Mouse (Mus musculus) ES-E14 (cell line): ENCODE data around the gene Scfd2. TPM values are rescaled to one million over a fixed set of nuclear protein-coding genes. Genes with fewer than 3 reads are reported as not detected.

Experiments used
- DNase-seq: peaks from one replicate; pipeline ENCODE4 v3.0.0-alpha.2; 2013; ENCODE audit warnings: low read depth, low spot score
- H3K27ac ChIP-seq: 2 replicates; pipeline ENCODE4 v1.5.1; 2012; ENCODE audit warnings: low read depth, mild to moderate bottlenecking, low read length, moderate library complexity, mixed read lengths; ENCODE audit not compliant: poor library complexity, insufficient read depth, severe bottlenecking
- H3K36me3 ChIP-seq: 2 replicates; pipeline ENCODE4 v1.6.1; 2012; ENCODE audit warnings: mild to moderate bottlenecking, low read length, moderate library complexity, mixed read lengths; ENCODE audit not compliant: control insufficient read depth, poor library complexity, insufficient read depth, severe bottlenecking
- H3K4me1 ChIP-seq, 2 experiments: fragments of 150-350 bp in 1 of 2; sonication (generic) in 1 of 2; 2 replicates each; pipeline ENCODE4 v1.6.1; 2012; ENCODE audit warnings: low read length in 2 of 2, mild to moderate bottlenecking in 1 of 2, mixed read lengths in 1 of 2; ENCODE audit not compliant: control insufficient read depth in 2 of 2, insufficient read depth in 2 of 2, poor library complexity in 1 of 2
- H3K4me3 ChIP-seq, 2 experiments: fragments of 150-350 bp in 1 of 2; sonication (generic) in 1 of 2; 2 replicates each; pipeline ENCODE4 v1.5.1; 2012; ENCODE audit warnings: low read length in 2 of 2, low read depth in 1 of 2, mild to moderate bottlenecking in 1 of 2, mixed read lengths in 1 of 2; ENCODE audit not compliant: insufficient read depth in 1 of 2, poor library complexity in 1 of 2, severe bottlenecking in 1 of 2
- H3K9ac ChIP-seq: 2 replicates; pipeline ENCODE4 v1.6.1; 2012; ENCODE audit warnings: low read depth, mild to moderate bottlenecking, low read length, mixed read lengths; ENCODE audit not compliant: poor library complexity, insufficient read depth, severe bottlenecking
- H3K9me3 ChIP-seq: fragments of 150-350 bp; sonication (generic); 2 replicates; pipeline ENCODE4 v1.6.1; 2012; ENCODE audit warnings: low read depth, mild to moderate bottlenecking, low read length; ENCODE audit not compliant: control insufficient read depth, insufficient read depth
- CHD2 ChIP-seq: IDR thresholded peaks from 2 replicates; pipeline ENCODE4 v1.6.1; 2014; ENCODE audit warnings: mild to moderate bottlenecking, low read depth, low read length, inconsistent platforms
- HCFC1 ChIP-seq: IDR thresholded peaks from 2 replicates; pipeline ENCODE4 v1.6.1; 2012; ENCODE audit warnings: low read length, inconsistent platforms, borderline replicate concordance; ENCODE audit not compliant: insufficient read depth
- MAFK ChIP-seq: IDR thresholded peaks from 2 replicates; pipeline ENCODE4 v1.6.1; 2014; ENCODE audit warnings: mild to moderate bottlenecking, low read depth, low read length, inconsistent platforms; ENCODE audit not compliant: insufficient read depth
- ZC3H11A ChIP-seq: IDR thresholded peaks from 2 replicates; pipeline ENCODE4 v1.6.1; 2012; ENCODE audit warnings: low read depth, mild to moderate bottlenecking, inconsistent platforms, low read length, borderline replicate concordance
- ZNF384 ChIP-seq: IDR thresholded peaks from 2 replicates; pipeline ENCODE4 v1.6.1; 2012; ENCODE audit warnings: low read depth, low read length, inconsistent platforms
- in situ Hi-C, 2 experiments: fragments of 600-800 bp; cut with MboI; formaldehyde crosslinking; loops; one replicate each; pipeline ENCODE4 v1.15.1; 2025; ENCODE audit warnings: low sequenced_read_pairs in 2 of 2, inconsistent platforms in 1 of 2; ENCODE audit not compliant: unreplicated experiment in 2 of 2
- total RNA-seq: library from RNA; depleted of rRNA; stranded (reverse); fragments of 300-350 nt; gene quantifications from 2 replicates; pipeline ENCODE4 v1.2.3, GENCODE M21; 2012

Scfd2 gene
- total RNA-seq, 1 experiment, result 25.8 TPM

GRCm38 (mm10) chr5:74455510-74456269 lies 75.9 kb downstream of the Scfd2 start:
- in situ Hi-C loops, result no loop called here
- H3K27ac ChIP-seq, result no peak overlapping the region
- no peak overlapping the region for H3K9ac ChIP-seq
- H3K4me1 ChIP-seq, result no peaks in the 10 kb centered on the region
- TF ChIP-seq HCFC1, result no peak
- TF ChIP-seq ZC3H11A, result no peak
- TF ChIP-seq ZNF384, result no peak
- TF ChIP-seq CHD2, result no peak
- no peak for TF ChIP-seq MAFK
- no peaks in the 10 kb centered on the region for H3K9me3 ChIP-seq
- H3K4me3 ChIP-seq, result no peak overlapping the region
- no peaks in the 10 kb centered on the region for H3K36me3 ChIP-seq
- DNase-seq, result peak; percentile 28

- TF ChIP-seq HCFC1, result no peak
- TF ChIP-seq ZC3H11A, result no peak
- no peak for TF ChIP-seq CHD2
- no peak for TF ChIP-seq MAFK
- TF ChIP-seq ZNF384, result no peak
- no peaks in the 10 kb centered on the region for H3K4me1 ChIP-seq
- no peak for DNase-seq
- H3K36me3 ChIP-seq, result no peaks in the 10 kb centered on the region
- in situ Hi-C loops, result no loop called here
- no peak overlapping the region for H3K27ac ChIP-seq
- H3K9me3 ChIP-seq, result no peaks in the 10 kb centered on the region
- H3K4me3 ChIP-seq, result no peak overlapping the region
- H3K9ac ChIP-seq, result no peak overlapping the region
Measured at GRCm38 (mm10) chr5:74455094-74455493, 76.5 kb downstream of the Scfd2 start.

GRCm38 (mm10) chr5:74450977-74451376 lies 80.6 kb downstream of the Scfd2 start:
- in situ Hi-C loops, result no loop called here
- Histone ChIP-seq H3K4me1 (no peaks in the 10 kb centered on the region), H3K27ac (no peak overlapping the region), H3K36me3 (no peaks in the 10 kb centered on the region), H3K9me3 (no peaks in the 10 kb centered on the region), H3K4me3 (no peak overlapping the region), H3K9ac (no peak overlapping the region)
- DNase-seq, result no peak
- TF ChIP-seq ZNF384 (no peak), CHD2 (no peak), MAFK (no peak), ZC3H11A (no peak), HCFC1 (no peak)

GRCm38 (mm10) chr5:74447517-74448334 lies 83.8 kb downstream of the Scfd2 start:
- H3K4me1 ChIP-seq, result no peaks in the 10 kb centered on the region
- no peak overlapping the region for H3K4me3 ChIP-seq
- no peaks in the 10 kb centered on the region for H3K36me3 ChIP-seq
- H3K9me3 ChIP-seq, result no peaks in the 10 kb centered on the region
- H3K27ac ChIP-seq, result no peak overlapping the region
- no peak for TF ChIP-seq MAFK
- no peak for TF ChIP-seq HCFC1
- no peak for TF ChIP-seq CHD2
- TF ChIP-seq ZC3H11A, result no peak
- no peak for TF ChIP-seq ZNF384
- in situ Hi-C loops, result loop anchor here in 1 of 2 experiments (25.0 kb wide), 1 partner anchor 715 kb away; the partner anchor contains the start of gene Pdgfra
- DNase-seq, result no peak
- no peak overlapping the region for H3K9ac ChIP-seq
